Mouse (Mus musculus): ENCODE results near the gene Lrp3.

GRCm38 (mm10) chr7:35258294-35258693 is 43.0 kb upstream of the Lrp3 start:
- TF ChIP-seq CTCF (IDR thresholded peaks at IDR 0.05; ENCODE audit: insufficient read depth, low read length) (no peak), POLR2A (IDR thresholded peaks at IDR 0.05; ENCODE audit: borderline replicate concordance, extremely low read depth, low read depth, low read length) (no peak)
